Mouse (Mus musculus) adipocyte (in vitro differentiated cells): ENCODE data around the gene Inhba.

ENCODE experiments used
- DNase-seq: peaks from one replicate; pipeline ENCODE4 v3.0.0-alpha.2; 2016; ENCODE audit warnings: low spot score

The Inhba gene

GRCm38 (mm10) chr13:16023070-16024039 lies 11.7 kb downstream of the Inhba start:
- DNase-seq: no peak

GRCm38 (mm10) chr13:16030557-16031057 lies 19.0 kb downstream of the Inhba start:
- no peak for DNase-seq

GRCm38 (mm10) chr13:16032425-16032824 lies 20.8 kb downstream of the Inhba start:
- DNase-seq: no peak

- DNase-seq: no peak
Observed at GRCm38 (mm10) chr13:16032935-16033592, 21.4 kb downstream of the Inhba start.

GRCm38 (mm10) chr13:16069079-16069478 lies 57.4 kb downstream of the Inhba start:
- DNase-seq: peak; percentile 14

- no peak for DNase-seq
Observed at GRCm38 (mm10) chr13:16077276-16077675, 65.6 kb downstream of the Inhba start.

GRCm38 (mm10) chr13:16078216-16078731 lies 66.6 kb downstream of the Inhba start:
- peak; percentile 41 for DNase-seq

GRCm38 (mm10) chr13:16080205-16080604 lies 68.6 kb downstream of the Inhba start:
- no peak for DNase-seq
